Mouse (Mus musculus) MN1 (cell line): ENCODE results near the gene Polr3a.
A peak's percentile ranks its signal among the peaks of the same experiment; 100 is the strongest.
"Not testable (repeated sequence)": the region's sequence is repeated elsewhere in the genome, so short reads cannot be mapped to it uniquely, and the experiment has no call there.

ENCODE experiments used
- DNase-seq: peaks from one replicate; pipeline ENCODE4 v3.0.0-alpha.2; 2016; ENCODE audit warnings: low spot score

Gene Polr3a

DNA sequence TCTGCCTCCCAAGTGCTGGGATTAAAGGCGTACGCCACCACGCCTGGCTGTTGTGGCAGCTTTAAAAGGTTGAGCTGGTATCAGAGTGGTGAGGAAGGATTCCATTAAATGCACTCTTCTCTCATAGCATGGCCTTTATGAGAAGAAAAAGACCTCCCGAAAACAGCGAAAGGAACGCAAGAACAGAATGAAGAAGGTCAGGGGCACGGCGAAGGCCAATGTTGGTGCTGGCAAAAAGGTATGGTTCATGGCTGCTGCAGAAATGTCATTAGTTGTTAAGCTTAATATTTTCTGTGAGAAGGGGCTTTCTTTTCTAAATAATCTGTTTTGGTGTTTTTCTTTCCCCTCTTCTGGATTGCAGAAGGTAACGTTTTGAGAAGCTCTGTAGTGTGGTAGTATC, 6.4 kb upstream of the Polr3a start:
- no peak for DNase-seq

GRCm38 (mm10) chr14:24491266-24491981, 4.6 kb upstream of the Polr3a start:
- peak; percentile 64 for DNase-seq

- DNase-seq: peak; percentile 91
These were observed 3.8 kb upstream of the Polr3a start for GRCm38 (mm10) chr14:24490468-24491265.

DNA sequence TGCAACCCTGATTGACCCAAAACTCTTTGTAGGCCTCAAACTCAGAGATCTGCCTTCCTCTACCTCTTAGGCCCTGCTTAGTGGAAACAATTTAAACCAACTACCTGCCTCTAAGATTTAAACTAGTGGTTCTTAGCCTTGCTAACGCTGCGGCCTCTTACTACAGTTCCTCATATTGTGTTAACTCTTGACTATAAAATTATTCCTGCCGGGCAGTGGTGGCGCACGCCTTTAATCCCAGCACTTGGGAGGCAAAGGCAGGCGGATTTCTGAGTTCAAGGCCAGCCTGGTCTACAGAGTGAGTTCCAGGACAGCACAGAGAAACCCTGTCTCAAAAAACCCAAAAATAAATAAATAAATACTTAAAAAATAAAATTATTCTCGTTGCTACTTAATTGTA, 2.9 kb upstream of the Polr3a start:
- not testable (repeated sequence) for DNase-seq

- DNase-seq: peak; percentile 47
These were observed 554 bp downstream of the Polr3a start for GRCm38 (mm10) chr14:24486241-24486767.

- no peak for DNase-seq
These were observed 18.1 kb downstream of the Polr3a start for GRCm38 (mm10) chr14:24468806-24469205.

DNA sequence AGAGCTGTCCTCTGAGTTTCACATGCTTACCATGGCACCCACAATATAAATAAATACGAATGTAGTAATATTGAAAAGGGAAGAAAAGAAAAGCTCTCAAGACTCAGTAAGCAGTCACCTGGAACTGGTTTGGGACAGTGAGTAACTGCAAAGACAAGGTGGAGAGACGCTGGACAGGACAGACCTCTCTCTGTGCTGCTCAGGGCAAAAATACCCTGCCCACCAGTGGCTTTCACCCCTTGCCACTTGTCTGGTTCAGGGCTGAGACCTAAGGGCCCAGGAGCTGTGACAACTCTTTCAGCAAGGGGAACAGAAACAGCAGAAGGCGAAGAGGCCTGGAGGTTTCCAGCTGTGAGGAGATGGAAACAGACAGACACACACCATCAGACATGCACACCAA, 28.7 kb downstream of the Polr3a start:
- no peak for DNase-seq

- DNase-seq: not testable (repeated sequence)
These were observed 43.3 kb downstream of the Polr3a start for GRCm38 (mm10) chr14:24443529-24443928.
